Mouse (Mus musculus): ENCODE data around the gene Birc2. TPM values are rescaled to one million over a fixed set of nuclear protein-coding genes. Genes with fewer than 3 reads are reported as not detected.
A peak's percentile ranks its signal among the peaks of the same experiment; 100 is the strongest.

The Birc2 gene
- polyA plus RNA-seq, 1 experiment from 2014 or later, result 29.7 TPM

GRCm38 (mm10) chr9:7773686-7774085 lies 63.2 kb downstream of the Birc2 start:
- WGBS, result 87% methylated on average over 5 of the region's 5 CpGs
- H3K4me1 ChIP-seq (ENCODE audit: control insufficient read depth, insufficient read depth, low read length), result peaks cover 32% of the 10 kb centered on the region
- no peak overlapping the region for H3K4me3 ChIP-seq (ENCODE audit: low read length)
- H3K9me3 ChIP-seq (replicated peaks; ENCODE audit: control insufficient read depth, low read length), result no peaks in the 10 kb centered on the region; the same call in 1 of the 2 replicates
- no peak for ATAC-seq (replicated peaks; ENCODE audit: extremely low read depth, insufficient read depth, low FRiP score)
- no peak overlapping the region for H3K4me2 ChIP-seq (ENCODE audit: low read depth, low read length)
- peaks cover 19% of the 10 kb centered on the region for H3K36me3 ChIP-seq (ENCODE audit: control insufficient read depth, insufficient read depth)
- H3K27me3 ChIP-seq (ENCODE audit: control insufficient read depth, insufficient read depth, low read length), result no peaks in the 10 kb centered on the region
- no peak overlapping the region for H3K27ac ChIP-seq (ENCODE audit: low read length)
- H3K9ac ChIP-seq (ENCODE audit: low read length), result no peak overlapping the region

- H3K27ac ChIP-seq (ENCODE audit: low read length), result no peak overlapping the region
- peaks cover 16% of the 10 kb centered on the region for H3K36me3 ChIP-seq (ENCODE audit: control insufficient read depth, insufficient read depth)
- H3K9me3 ChIP-seq (replicated peaks; ENCODE audit: control insufficient read depth, low read length), result no peaks in the 10 kb centered on the region; the same call in 1 of the 2 replicates
- 77% methylated on average over 4 of the region's 4 CpGs for WGBS
- ATAC-seq (replicated peaks; ENCODE audit: extremely low read depth, insufficient read depth, low FRiP score), result no peak
- H3K4me1 ChIP-seq (ENCODE audit: control insufficient read depth, insufficient read depth, low read length), result peaks cover 32% of the 10 kb centered on the region
- no peaks in the 10 kb centered on the region for H3K27me3 ChIP-seq (ENCODE audit: control insufficient read depth, insufficient read depth, low read length)
- no peak overlapping the region for H3K9ac ChIP-seq (ENCODE audit: low read length)
- H3K4me3 ChIP-seq (ENCODE audit: low read length), result no peak overlapping the region
- H3K4me2 ChIP-seq (ENCODE audit: low read depth, low read length), result no peak overlapping the region
These were observed 64.0 kb downstream of the Birc2 start for GRCm38 (mm10) chr9:7772773-7773454.

- Histone ChIP-seq H3K9me3 (replicated peaks; ENCODE audit: control insufficient read depth, low read length) (no peaks in the 10 kb centered on the region), H3K4me2 (ENCODE audit: low read depth, low read length) (no peak overlapping the region), H3K4me3 (ENCODE audit: low read length) (no peak overlapping the region), H3K27me3 (ENCODE audit: control insufficient read depth, insufficient read depth, low read length) (no peaks in the 10 kb centered on the region), H3K27ac (ENCODE audit: low read length) (peak overlapping the region; percentile 53; the same call in 1 of the 2 replicates), H3K36me3 (ENCODE audit: control insufficient read depth, insufficient read depth) (peaks cover 10% of the 10 kb centered on the region), H3K9ac (ENCODE audit: low read length) (no peak overlapping the region), H3K4me1 (ENCODE audit: control insufficient read depth, insufficient read depth, low read length) (peaks cover 36% of the 10 kb centered on the region)
- 89% methylated on average over 2 of the region's 2 CpGs for WGBS
- 0 out of 2 replicates have a peak, but pooled peaks have one; percentile 4 for ATAC-seq (replicated peaks; ENCODE audit: extremely low read depth, insufficient read depth, low FRiP score)
These were observed 64.5 kb downstream of the Birc2 start for GRCm38 (mm10) chr9:7772361-7772760.

GRCm38 (mm10) chr9:7769491-7769890 lies 67.4 kb downstream of the Birc2 start:
- 73% methylated on average over 5 of the region's 5 CpGs for WGBS
- H3K4me3 ChIP-seq (ENCODE audit: low read length), result no peak overlapping the region
- H3K4me2 ChIP-seq (ENCODE audit: low read depth, low read length), result peak overlapping the region; percentile 4; the same call in 1 of the 2 replicates
- H3K9me3 ChIP-seq (replicated peaks; ENCODE audit: control insufficient read depth, low read length), result no peaks in the 10 kb centered on the region
- no peak overlapping the region for H3K9ac ChIP-seq (ENCODE audit: low read length)
- no peak for ATAC-seq (replicated peaks; ENCODE audit: extremely low read depth, insufficient read depth, low FRiP score)
- peaks cover 9% of the 10 kb centered on the region; the same call in 1 of the 2 replicates for H3K36me3 ChIP-seq (ENCODE audit: control insufficient read depth, insufficient read depth)
- H3K4me1 ChIP-seq (ENCODE audit: control insufficient read depth, insufficient read depth, low read length), result peaks cover 56% of the 10 kb centered on the region
- H3K27me3 ChIP-seq (ENCODE audit: control insufficient read depth, insufficient read depth, low read length), result no peaks in the 10 kb centered on the region
- H3K27ac ChIP-seq (ENCODE audit: low read length), result peak overlapping the region; percentile 63; the same call in 1 of the 2 replicates

GRCm38 (mm10) chr9:7769081-7769480 lies 67.8 kb downstream of the Birc2 start:
- H3K4me1 ChIP-seq (ENCODE audit: control insufficient read depth, insufficient read depth, low read length), result peaks cover 55% of the 10 kb centered on the region
- ATAC-seq (replicated peaks; ENCODE audit: extremely low read depth, insufficient read depth, low FRiP score), result no peak
- no peak overlapping the region for H3K9ac ChIP-seq (ENCODE audit: low read length)
- no peaks in the 10 kb centered on the region for H3K9me3 ChIP-seq (replicated peaks; ENCODE audit: control insufficient read depth, low read length)
- H3K36me3 ChIP-seq (ENCODE audit: control insufficient read depth, insufficient read depth), result peaks cover 9% of the 10 kb centered on the region; the same call in 1 of the 2 replicates
- WGBS, result 64% methylated on average over 4 of the region's 4 CpGs
- no peak overlapping the region for H3K4me2 ChIP-seq (ENCODE audit: low read depth, low read length)
- no peaks in the 10 kb centered on the region for H3K27me3 ChIP-seq (ENCODE audit: control insufficient read depth, insufficient read depth, low read length)
- no peak overlapping the region for H3K4me3 ChIP-seq (ENCODE audit: low read length)
- H3K27ac ChIP-seq (ENCODE audit: low read length), result peak overlapping the region; percentile 17; the same call in 1 of the 2 replicates

Small RNA genes within 50 kb of the gene (microRNA-seq; reads per million reads assigned to microRNA genes)
- 4.5 reads per million, percentile 17 among the genes with 10 or more reads in this experiment for gene Mir5618

Other genes starting within 250 kb of the Birc2 start
- gene Mmp20, start 208.8 kb downstream of the Birc2 start, polyA plus RNA-seq (2015; fragmentation: Nextera tagmentation; extraction: Ambion mirVana), result not detected in 2 replicates
- gene Mmp7, start 145.0 kb downstream of the Birc2 start, polyA plus RNA-seq (2015; fragmentation: Nextera tagmentation; extraction: Ambion mirVana), result not detected in 2 replicates
- 89.0 and 104 TPM in 2 replicates for gene Tmem123, start 73.0 kb downstream of the Birc2 start, polyA plus RNA-seq (2015; fragmentation: Nextera tagmentation; extraction: Ambion mirVana)
- 7.3 and 10.0 TPM in 2 replicates for gene Birc3, start 36.1 kb upstream of the Birc2 start, polyA plus RNA-seq (2015; fragmentation: Nextera tagmentation; extraction: Ambion mirVana)
- gene Yap1, start 167.5 kb upstream of the Birc2 start, polyA plus RNA-seq (2015; fragmentation: Nextera tagmentation; extraction: Ambion mirVana), result 21.6 and 21.8 TPM in 2 replicates
- gene Cfap300, start 205.8 kb upstream of the Birc2 start, polyA plus RNA-seq (2015; fragmentation: Nextera tagmentation; extraction: Ambion mirVana), result 5.5 and 6.0 TPM in 2 replicates